Mouse (Mus musculus) heart, adult 18-20 months (tissue): Measurements from ENCODE around the gene Elmod1. TPM values are rescaled to one million over a fixed set of nuclear protein-coding genes. Genes with fewer than 3 reads are reported as not detected.

ENCODE experiments used
- DNase-seq, 2 experiments: peaks; one replicate each; pipeline ENCODE4 v3.0.0; 2021 to 2022; ENCODE audit warnings: mixed read lengths in 1 of 2
- total RNA-seq, 2 experiments: library from RNA; stranded (reverse); gene quantifications; 2 replicates each; pipeline ENCODE4 v1.2.3; 2021

Gene Elmod1
- total RNA-seq, 2 experiments from 2014 or later, result 0.21 TPM; not detected in 1

DNA sequence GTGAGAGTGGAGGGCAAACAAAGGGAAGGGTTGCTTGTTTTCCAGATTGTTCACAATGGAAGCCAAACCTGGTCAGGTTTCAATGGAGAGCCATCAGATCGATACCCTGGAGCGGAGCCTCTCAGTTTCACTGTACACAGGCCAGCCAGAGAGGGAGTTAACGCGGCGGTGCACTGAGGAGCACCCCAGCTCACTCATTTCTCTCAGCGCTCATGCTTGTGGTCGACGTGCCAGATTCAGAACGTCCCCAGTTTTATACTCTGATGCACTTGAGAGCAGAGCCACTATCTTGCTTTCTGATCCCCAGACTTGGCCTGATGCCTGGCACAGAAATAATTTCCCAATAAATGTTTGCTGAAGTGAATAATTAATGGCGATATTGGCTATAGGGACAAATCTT is 68.3 kb downstream of the Elmod1 start:
- DNase-seq, result no peak

DNA sequence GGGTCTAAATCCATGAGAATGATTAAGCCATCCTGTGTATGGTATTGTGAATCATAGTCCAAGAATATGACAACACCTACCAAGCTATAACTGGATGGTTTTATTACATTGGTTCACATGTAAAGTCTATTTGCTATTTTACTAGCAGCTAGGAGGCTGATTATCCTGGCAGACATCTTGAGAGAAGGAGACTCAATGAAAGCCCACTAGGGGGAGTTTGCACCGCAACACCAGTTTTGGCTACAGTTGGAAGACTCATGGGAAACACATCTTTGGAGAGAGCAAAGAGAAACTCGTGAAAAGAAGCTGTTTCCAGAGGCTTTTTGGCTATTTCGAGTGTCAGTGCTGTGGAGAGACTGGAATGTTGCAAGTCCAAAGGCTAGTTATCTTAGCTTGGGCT is 69.7 kb downstream of the Elmod1 start:
- no peak for DNase-seq

DNA sequence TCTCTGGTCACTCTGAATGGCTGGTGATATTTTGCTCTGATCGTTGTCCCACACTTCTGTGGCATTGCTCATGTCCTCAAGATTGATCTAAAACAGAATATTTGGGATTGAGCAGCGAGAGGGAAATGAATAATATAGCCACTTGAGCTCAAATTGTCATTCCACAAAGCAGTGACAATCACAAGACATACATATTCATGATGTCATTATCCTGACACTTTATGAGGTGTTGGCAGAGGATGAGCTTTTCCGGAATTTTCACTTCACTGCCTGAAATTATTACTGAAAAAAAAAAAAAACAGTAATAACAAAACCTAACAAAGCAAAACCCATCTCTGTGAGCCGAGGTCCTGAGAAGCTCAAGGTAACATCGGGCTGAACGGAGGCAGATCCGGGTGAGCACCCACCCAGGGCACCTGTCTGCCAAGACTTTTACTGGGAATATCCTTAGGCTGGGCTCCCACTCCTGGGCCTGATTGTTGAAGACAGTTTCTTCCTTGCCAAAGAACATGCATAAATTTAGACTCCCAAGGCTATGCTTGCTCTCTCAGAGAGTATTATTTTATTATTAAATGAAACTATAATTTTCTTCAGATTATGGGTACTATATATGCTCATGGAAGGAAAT is 71.8 kb downstream of the Elmod1 start:
- DNase-seq, result no peak

DNA sequence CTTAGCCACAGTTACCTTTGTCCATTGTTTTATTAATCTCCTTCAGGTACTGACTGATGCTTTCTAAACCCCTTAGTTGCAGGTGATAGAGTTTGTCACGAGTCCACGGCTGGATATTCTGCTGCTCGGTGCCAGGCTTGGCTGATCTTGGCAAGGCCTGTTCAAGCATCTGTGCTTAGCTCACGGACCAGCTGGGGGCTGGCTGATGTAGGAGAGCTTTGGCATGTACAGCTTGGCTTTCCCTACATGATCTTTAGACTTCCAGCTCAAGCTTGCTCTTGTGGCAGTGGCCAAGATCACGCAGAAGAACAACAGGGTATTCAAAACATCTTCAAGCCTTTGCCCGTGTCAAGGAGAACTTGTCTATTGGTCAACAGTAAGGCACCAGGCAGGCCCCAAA is 75.3 kb downstream of the Elmod1 start:
- DNase-seq, result no peak

DNA sequence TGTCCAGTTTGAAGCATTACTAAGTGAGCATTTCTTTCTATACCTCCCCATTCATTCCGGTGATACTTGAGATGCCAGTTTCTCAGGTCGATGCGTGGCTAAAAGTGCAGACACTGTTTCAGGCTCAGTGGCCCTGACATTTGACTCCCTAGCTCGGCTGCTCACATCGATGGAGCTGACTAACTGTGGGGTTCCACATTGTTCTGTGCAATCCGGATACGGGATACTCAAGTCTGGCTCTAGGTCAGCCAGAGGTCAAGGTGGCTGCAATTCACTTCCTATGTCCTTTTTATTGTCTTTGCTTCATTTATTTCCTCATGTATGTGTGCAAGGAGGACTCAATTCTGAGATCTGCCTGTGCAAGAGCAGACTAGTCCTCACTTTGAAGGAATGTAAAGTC is 79.3 kb downstream of the Elmod1 start:
- no peak for DNase-seq

DNA sequence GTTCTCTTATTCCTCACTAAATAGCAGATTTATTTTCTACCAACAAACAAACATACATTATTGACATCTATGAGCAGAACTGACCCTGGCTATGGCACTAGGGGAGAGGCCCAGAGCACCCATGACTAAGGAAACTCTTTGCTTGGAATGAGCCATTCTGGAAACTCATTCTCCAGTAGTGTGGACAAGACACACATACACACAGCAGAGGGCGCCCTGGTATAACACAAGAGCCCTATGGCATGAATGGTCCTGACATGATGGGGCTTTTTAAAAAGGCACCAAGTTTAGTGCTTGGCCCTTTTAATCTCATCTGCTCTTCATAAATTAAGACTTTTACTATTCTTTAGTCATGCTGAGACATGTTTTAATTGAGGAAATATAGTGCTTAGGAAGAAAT is 85.0 kb downstream of the Elmod1 start:
- DNase-seq, result peak in 1 of 2 experiments; percentile 5

DNA sequence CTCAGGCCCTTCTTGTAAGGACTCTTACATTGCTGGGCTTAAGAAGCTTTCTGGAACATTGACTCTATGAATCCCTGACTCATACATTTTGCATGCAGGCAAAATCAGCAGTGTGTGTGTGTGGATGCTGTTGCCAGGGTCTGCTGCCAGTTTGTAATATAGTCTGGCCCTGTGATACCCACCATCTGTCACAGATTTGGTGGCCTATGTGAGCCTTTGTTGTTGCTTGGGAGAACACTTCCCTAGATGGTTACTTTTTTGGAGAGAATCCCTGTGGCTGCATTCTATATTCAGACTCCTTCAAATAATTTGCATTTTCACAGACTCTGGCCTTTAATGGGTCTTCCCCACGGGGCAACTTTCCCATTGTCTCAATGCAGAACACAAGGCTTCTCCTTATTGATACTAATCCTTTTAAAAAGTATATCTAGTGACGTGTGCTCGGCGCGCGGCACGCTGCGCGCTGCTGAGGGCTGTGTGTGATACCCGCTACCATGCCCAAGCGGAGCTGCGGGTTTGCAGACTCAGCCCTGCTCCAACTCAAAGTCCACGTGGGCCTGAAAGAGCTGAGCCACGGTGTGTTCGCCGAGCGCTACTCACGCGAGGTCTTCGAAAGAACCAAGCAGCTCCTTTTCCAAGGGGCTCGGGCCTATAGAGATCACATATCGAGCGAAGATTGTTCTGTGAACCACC is 91.4 kb downstream of the Elmod1 start:
- DNase-seq, result no peak

DNA sequence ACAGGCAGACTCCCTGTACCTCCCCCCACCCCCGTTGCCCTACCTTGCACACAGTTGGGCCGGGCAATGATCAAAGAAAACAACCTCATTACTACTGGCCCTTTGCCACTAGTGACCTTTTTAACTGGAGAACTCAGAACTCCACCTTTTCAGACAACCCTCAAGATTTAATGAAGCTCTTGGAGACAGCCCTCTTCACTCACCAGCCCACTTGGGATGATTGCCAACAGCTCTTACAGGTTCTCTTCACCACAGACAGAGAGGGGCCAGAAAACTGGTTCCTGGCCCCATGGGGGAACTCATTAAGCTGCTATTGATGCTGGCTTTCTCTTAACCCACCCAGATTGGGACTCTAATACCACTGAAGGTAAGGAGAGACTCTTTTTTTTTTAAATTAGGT is 97.7 kb downstream of the Elmod1 start:
- DNase-seq, result no peak

DNA sequence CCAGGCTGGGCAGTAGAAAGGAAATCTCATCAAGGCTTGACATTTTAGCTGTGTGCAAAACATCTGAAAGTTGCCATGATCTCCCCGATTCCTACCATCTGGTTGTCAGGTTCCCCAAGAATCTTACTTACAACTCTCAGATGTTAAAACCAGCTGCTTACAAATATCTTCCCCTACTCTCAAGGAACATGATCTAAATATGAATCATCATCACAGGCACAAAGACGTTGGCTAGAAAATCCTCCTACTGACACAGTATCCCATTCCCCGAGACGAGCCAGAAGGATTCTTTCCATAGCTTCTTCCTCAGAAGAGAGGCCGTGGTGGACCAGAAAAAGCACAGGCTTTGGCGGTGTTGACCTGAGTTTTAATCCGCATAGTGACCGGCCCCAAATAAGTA is 101.9 kb downstream of the Elmod1 start:
- no peak for DNase-seq

Other genes with a start within 250 kb of the Elmod1 start
- gene Slc35f2, start 203.8 kb downstream of the Elmod1 start, total RNA-seq, result under 1 TPM in 1 of 2 experiments, not detected in 1; 0.15 TPM
- gene Sln, start 125.1 kb downstream of the Elmod1 start, total RNA-seq, result 10 to 100 TPM; 81.9 to 86.0 TPM
- under 1 TPM; 0.20 to 0.44 TPM for gene Tnfaip8l3, start 93.1 kb upstream of the Elmod1 start, total RNA-seq